Mouse (Mus musculus): Measurements from ENCODE around the gene Ift27. TPM values are rescaled to one million over a fixed set of nuclear protein-coding genes. Genes with fewer than 3 reads are reported as not detected.

The Ift27 gene
- 10 to 100 TPM; 58.1 to 62.2 TPM for polyA plus RNA-seq (2017; shearing (Covaris generic))

DNA sequence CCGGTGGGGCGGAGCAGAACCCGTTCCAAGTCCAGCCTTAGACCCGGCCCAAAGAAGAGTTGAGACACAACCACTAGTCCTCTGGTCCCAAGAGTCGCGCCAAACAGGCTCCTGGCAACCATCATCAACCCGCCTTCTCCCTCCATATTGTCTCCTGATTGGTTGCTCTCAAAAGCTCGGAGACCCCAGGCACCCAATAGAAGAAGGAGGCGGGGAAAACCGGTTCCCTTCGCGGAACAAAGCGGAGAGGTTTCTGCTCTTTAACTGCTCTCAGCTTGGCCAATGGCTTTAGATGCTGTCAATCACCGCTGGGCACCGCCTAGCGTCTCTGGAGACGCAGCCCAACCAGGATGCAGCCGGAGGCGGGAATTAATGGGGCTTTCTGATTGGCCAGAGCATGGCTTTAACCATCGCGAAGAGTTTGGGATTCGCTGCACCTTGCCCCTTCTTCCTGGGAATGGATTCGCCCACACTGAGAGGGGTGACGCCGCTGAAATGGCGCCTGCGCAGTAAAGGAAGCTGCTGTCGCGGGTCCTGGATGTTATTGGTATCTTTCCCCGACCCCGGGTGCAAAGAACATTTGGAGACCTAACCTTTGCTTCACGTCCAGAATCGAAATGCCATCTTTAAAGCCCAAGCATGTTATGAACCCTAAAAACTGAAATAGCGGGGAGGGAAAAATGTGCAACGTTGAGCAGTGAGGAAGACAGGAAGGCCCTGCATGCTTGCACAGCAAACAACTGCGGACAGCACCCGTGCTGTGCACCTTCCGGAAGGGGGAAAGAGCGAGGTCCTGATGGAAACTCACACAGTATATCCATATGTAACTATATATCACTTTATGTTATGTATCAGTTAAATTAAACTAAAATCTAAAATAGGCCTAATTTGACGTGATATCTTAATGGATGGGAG lies at the start of gene Ift27:
Ift27 (minus strand) TSS at position 136 of the 915 bp plus-strand sequence.

DNA sequence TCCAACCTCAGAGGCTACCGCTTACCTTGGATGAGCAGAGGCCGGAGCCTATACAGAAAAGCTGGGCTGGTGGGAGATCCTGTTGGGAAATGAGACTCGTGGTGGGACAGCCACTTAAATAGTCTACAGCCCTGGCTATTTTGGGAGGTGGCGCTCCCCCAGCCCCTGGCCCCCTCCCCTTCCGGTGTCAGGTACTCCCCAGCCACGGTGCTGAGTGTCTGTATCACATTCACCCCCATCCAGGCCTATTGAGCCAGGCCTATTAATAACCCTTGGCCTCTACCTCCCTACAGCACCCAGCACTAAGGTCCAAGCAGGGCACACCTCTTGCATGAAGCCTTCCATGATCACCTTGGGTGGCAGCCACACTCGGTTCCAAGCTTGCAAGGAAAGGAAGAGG lies 32.4 kb upstream of the Ift27 start, which contains the start of gene Pvalb:
Pvalb (minus strand) TSS at position 89 of the 400 bp plus-strand sequence.

DNA sequence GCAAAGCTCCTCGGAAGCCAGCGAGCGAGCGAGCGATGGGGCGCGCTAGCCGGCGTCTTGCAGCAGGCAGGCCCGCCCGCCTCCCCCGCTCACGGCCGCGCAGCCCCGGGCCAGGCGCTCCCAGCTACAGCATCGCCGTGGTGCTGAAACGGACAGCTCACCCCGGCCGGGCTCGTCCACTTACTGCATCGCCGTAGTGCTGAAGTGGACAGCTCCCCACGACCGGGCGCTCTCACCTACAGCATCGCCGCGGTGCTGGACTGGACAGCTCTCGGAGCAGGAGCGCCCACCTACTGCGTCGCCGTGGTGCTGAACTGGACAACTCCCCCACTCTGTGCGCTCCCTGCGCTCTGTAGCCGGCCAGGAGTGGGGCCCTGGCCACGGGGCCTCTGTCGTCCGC lies 54.2 kb downstream of the Ift27 start, which contains the start of gene Cacng2:
Cacng2 (minus strand) TSS at position 325 of the 400 bp plus-strand sequence.

Other genes with a start within 250 kb of the Ift27 start
- 100 to 1,000 TPM; 188 to 230 TPM for gene Txn2, start 245.1 kb downstream of the Ift27 start, polyA plus RNA-seq (2017; shearing (Covaris generic))
- gene Foxred2, start 217.4 kb downstream of the Ift27 start, polyA plus RNA-seq (2017; shearing (Covaris generic)) = 1 to 10 TPM; 2.5 to 4.2 TPM
- gene Eif3d, start 203.3 kb downstream of the Ift27 start, polyA plus RNA-seq (2017; shearing (Covaris generic)) = 100 to 1,000 TPM; 185 to 207 TPM
- not detected for gene Cacng2, start 54.1 kb downstream of the Ift27 start, polyA plus RNA-seq (2017; shearing (Covaris generic))
- not detected for gene Pvalb, start 32.3 kb upstream of the Ift27 start, polyA plus RNA-seq (2017; shearing (Covaris generic))
- 100 to 1,000 TPM; 173 to 293 TPM for gene Ncf4, start 70.7 kb upstream of the Ift27 start, polyA plus RNA-seq (2017; shearing (Covaris generic))
- gene Csf2rb2, start 131.6 kb upstream of the Ift27 start, polyA plus RNA-seq (2017; shearing (Covaris generic)) = under 1 TPM in 1 of 2 experiments, not detected in 1; 0.11 TPM
- under 1 TPM; 0.37 to 0.47 TPM for gene Csf2rb, start 151.6 kb upstream of the Ift27 start, polyA plus RNA-seq (2017; shearing (Covaris generic))
- gene Tex33, start 221.8 kb upstream of the Ift27 start, polyA plus RNA-seq (2017; shearing (Covaris generic)) = not detected
- gene Tst, start 231.8 kb upstream of the Ift27 start, polyA plus RNA-seq (2017; shearing (Covaris generic)) = 1 to 10 TPM in 1 of 2 experiments, under 1 TPM in 1; 0.81 to 1.5 TPM
- 10 to 100 TPM; 11.4 to 12.2 TPM for gene Mpst, start 232.3 kb upstream of the Ift27 start, polyA plus RNA-seq (2017; shearing (Covaris generic))

Measured in activated CD4-positive, CD25-positive, alpha-beta regulatory T cell (primary cell).